Mouse (Mus musculus) activated CD4-positive, CD25-positive, alpha-beta regulatory T cell, adult 4 months (primary cell): ENCODE measurements around the gene Mtmr1. TPM values are rescaled to one million over a fixed set of nuclear protein-coding genes. Genes with fewer than 3 reads are reported as not detected.
A peak's percentile ranks its signal among the peaks of the same experiment; 100 is the strongest.

Experiments
- ATAC-seq: one replicate; pipeline ENCODE4 v1.8.0; 2017
- polyA plus RNA-seq, 2 experiments: library from polyadenylated mRNA; unstranded; fragments of 100-300 nt; shearing (Covaris generic); gene quantifications; one replicate each; pipeline ENCODE4 v1.2.1; 2017

Mtmr1 gene
- polyA plus RNA-seq, 2 experiments from 2014 or later = 5.4 to 10.1 TPM

GRCm38 (mm10) chrX:71456078-71456737 lies 91.6 kb downstream of the Mtmr1 start:
- ATAC-seq = no peak

- peak; percentile 63 for ATAC-seq
These were observed 99.7 kb downstream of the Mtmr1 start for GRCm38 (mm10) chrX:71464138-71464826.

GRCm38 (mm10) chrX:71465417-71465816 lies 100.9 kb downstream of the Mtmr1 start:
- no peak for ATAC-seq

GRCm38 (mm10) chrX:71467491-71467890 lies 102.9 kb downstream of the Mtmr1 start:
- ATAC-seq = no peak

Other genes starting within 250 kb of the Mtmr1 start
- 1 to 10 TPM; 9.1 to 9.8 TPM for gene Mtm1, start 154.0 kb upstream of the Mtmr1 start, polyA plus RNA-seq
- 10 to 100 TPM; 18.7 to 20.0 TPM for gene Cd99l2, start 128.1 kb downstream of the Mtmr1 start, polyA plus RNA-seq
- gene Hmgb3, start 191.2 kb downstream of the Mtmr1 start, polyA plus RNA-seq = 10 to 100 TPM; 49.8 to 60.4 TPM